Mouse (Mus musculus) liver, adult 2 months (tissue): ENCODE results near the gene Olfr342. TPM values are rescaled to one million over a fixed set of nuclear protein-coding genes. Genes with fewer than 3 reads are reported as not detected.

ENCODE experiments used
- DNase-seq: peaks from one replicate; pipeline ENCODE4 v3.0.0-alpha.2; 2011; ENCODE audit warnings: low read depth, low spot score; ENCODE audit errors: extremely low read depth
- H3K27ac ChIP-seq: fragments of 200-500 bp; replicated peaks from 2 replicates; pipeline ENCODE4 v1.5.1; 2012; ENCODE audit warnings: low read depth, mild to moderate bottlenecking, control low read depth, inconsistent platforms, low read length; ENCODE audit not compliant: insufficient read depth
- H3K27me3 ChIP-seq: fragments of 200-500 bp; 2 replicates; pipeline ENCODE4 v1.6.1; 2012; ENCODE audit warnings: mild to moderate bottlenecking, moderate library complexity, low read length, inconsistent platforms; ENCODE audit not compliant: control insufficient read depth, insufficient read depth
- H3K36me3 ChIP-seq: fragments of 200-500 bp; 2 replicates; pipeline ENCODE4 v1.6.1; 2012; ENCODE audit warnings: low read length, inconsistent platforms; ENCODE audit not compliant: control insufficient read depth, insufficient read depth
- H3K4me1 ChIP-seq: fragments of 200-500 bp; 2 replicates; pipeline ENCODE4 v1.6.1; 2011; ENCODE audit warnings: low read length; ENCODE audit not compliant: control insufficient read depth, insufficient read depth
- H3K4me3 ChIP-seq: fragments of 200-500 bp; 2 replicates; pipeline ENCODE4 v1.5.1; 2011; ENCODE audit warnings: low read depth, mild to moderate bottlenecking, control low read depth, low read length, moderate library complexity; ENCODE audit not compliant: insufficient read depth
- H3K79me2 ChIP-seq: fragments of 200-500 bp; 2 replicates; pipeline ENCODE4 v1.6.1; 2012; ENCODE audit warnings: inconsistent platforms, mild to moderate bottlenecking, low read length, moderate library complexity; ENCODE audit not compliant: control insufficient read depth, insufficient read depth
- H3K9ac ChIP-seq: fragments of 200-500 bp; 2 replicates; pipeline ENCODE4 v1.6.1; 2012; ENCODE audit warnings: low read depth, mild to moderate bottlenecking, control low read depth, inconsistent platforms, low read length
- CTCF ChIP-seq: fragments of 200-500 bp; IDR thresholded peaks from 2 replicates; pipeline ENCODE4 v1.5.1; 2011; ENCODE audit warnings: low read depth, low read length, control low read depth
- POLR2A ChIP-seq: fragments of 200-500 bp; IDR thresholded peaks from 2 replicates; pipeline ENCODE4 v1.6.1; 2011; ENCODE audit warnings: low read length, control low read depth; ENCODE audit not compliant: insufficient read depth; ENCODE audit errors: extremely low read depth
- WGBS: fragments of 180-500 bp; shearing (Covaris S2); methylation state at CpG from one replicate; pipeline ENCODE4 v1.1.7; 2018; 5-methylcytosine and 5-hydroxymethylcytosine counted together
- polyA plus RNA-seq: library from polyadenylated mRNA; depleted of rRNA; stranded (reverse); fragments of >200 nt; gene quantifications from 2 replicates; pipeline ENCODE4 v1.2.3, GENCODE M21; 2012; rRNA removed
- total RNA-seq: library from RNA; depleted of rRNA; stranded (reverse); fragments of >200 nt; gene quantifications from 2 replicates; pipeline ENCODE4 v1.2.3, GENCODE M21; 2014; rRNA removed

Gene Olfr342
- not detected in 2 replicates for total RNA-seq
- polyA plus RNA-seq = not detected in 2 replicates

DNA sequence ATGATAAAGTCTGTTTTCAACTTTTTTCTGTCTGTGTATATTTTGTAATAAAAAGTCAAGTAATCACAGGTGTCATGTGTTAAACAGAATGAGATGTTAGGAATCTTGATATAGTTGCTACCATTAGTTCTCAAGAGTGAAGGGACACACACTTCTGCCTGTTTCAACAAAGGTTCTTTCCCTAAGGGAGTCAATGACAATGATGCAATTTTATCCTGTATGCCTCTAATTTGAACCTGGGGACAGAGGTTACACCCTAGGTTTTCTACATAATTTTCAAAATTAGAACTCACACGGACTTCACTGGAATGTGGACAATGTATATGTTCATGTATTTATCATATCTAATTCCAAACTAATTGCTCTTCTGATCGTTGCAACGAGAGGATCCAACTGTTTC lies at the start of gene Olfr342:
Olfr342 (plus strand) TSS at position 301 of the 400 bp plus-strand sequence.
- Histone ChIP-seq H3K27me3 (no peaks in the 10 kb centered on the region), H3K36me3 (no peaks in the 10 kb centered on the region), H3K27ac (no peak within 1 kb of the TSS), H3K79me2 (no peaks in the 10 kb centered on the region), H3K9ac (no peak within 1 kb of the TSS), H3K4me3 (no peak within 1 kb of the TSS), H3K4me1 (no peaks in the 10 kb centered on the region)
- 61% methylated on average over 3 of the region's 3 CpGs for WGBS
- no peak for TF ChIP-seq CTCF
- TF ChIP-seq POLR2A = no peak
- DNase-seq = no peak

DNA sequence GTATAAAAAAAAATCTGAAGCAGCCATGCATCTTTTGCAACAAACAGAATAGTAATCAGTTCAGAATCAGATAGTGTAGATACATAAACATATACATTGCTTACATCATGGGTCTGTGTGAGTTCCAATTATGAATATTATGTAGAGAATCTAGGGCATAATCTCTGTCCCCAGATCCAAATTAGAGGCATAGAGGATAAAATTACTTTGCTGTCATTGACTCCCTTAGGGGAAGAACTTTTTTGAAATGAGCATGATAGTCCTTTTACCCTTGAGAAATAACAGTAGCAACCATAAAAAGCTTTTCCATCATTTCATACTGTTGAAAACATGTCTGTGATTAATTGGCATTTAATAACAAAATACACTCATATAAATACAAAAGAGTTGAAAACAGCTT lies 42.4 kb upstream of the Olfr342 start, which contains the start of gene Olfr341:
Olfr341 (minus strand) TSS at position 101 of the 400 bp plus-strand sequence.
- DNase-seq = no peak
- no peak within 1 kb of the TSS for H3K27ac ChIP-seq
- no peaks in the 10 kb centered on the region for H3K27me3 ChIP-seq
- H3K9ac ChIP-seq = no peak within 1 kb of the TSS
- H3K4me1 ChIP-seq = no peaks in the 10 kb centered on the region
- no peaks in the 10 kb centered on the region for H3K79me2 ChIP-seq
- H3K4me3 ChIP-seq = no peak within 1 kb of the TSS
- TF ChIP-seq CTCF (no peak), POLR2A (no peak)
- no peaks in the 10 kb centered on the region for H3K36me3 ChIP-seq

DNA sequence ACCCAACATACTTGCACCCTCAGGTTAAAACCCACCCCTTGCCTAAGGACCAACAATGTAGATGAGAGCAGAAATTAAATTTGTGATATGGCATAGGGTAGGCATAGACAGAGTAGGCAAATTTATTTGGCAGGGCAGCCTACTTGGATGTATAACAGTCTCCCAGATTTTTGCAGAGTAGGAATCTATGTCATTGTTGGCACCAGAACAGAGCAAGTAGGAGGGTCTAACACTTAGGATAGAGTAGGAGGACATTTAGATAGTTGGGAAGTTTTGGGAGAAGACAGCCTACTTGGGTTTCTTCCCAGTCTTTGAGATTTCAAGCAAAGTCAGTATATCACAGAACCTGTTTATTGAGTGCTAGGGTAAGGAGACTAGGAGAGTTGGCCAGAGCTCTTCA lies 40.4 kb downstream of the Olfr342 start:
- no peak for DNase-seq
- Histone ChIP-seq H3K4me1 (no peaks in the 10 kb centered on the region), H3K27me3 (no peaks in the 10 kb centered on the region), H3K9ac (no peak overlapping the region), H3K27ac (no peak overlapping the region), H3K36me3 (no peaks in the 10 kb centered on the region), H3K79me2 (no peaks in the 10 kb centered on the region), H3K4me3 (no peak overlapping the region)
- TF ChIP-seq CTCF (no peak), POLR2A (no peak)

DNA sequence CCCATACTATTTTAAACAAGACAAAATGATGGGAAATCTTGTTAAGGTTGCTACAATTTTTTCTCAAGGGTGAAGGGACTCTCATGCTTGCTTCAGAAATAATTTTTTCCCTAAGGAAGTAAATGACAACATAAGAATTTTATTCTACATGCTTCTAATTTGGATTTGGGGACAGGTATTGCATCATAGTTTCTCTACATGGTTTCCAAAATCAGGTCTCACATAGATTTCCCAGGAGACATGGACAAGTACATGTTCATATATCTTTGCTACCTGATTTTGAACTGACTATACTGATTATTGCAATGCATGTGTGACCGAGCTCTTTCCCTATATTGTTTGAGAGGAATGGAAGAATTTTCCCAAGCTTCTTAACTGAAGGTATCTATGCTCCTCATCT lies 41.6 kb downstream of the Olfr342 start, which contains the start of gene Olfr344:
Olfr344 (plus strand) TSS at position 301 of the 400 bp plus-strand sequence.
- Histone ChIP-seq H3K4me3 (no peak within 1 kb of the TSS), H3K4me1 (no peaks in the 10 kb centered on the region), H3K9ac (no peak within 1 kb of the TSS), H3K36me3 (no peaks in the 10 kb centered on the region), H3K27ac (no peak within 1 kb of the TSS), H3K27me3 (no peaks in the 10 kb centered on the region), H3K79me2 (no peaks in the 10 kb centered on the region)
- WGBS = 78% methylated on average over 1 of the region's 1 CpGs
- no peak for DNase-seq
- no peak for TF ChIP-seq POLR2A
- TF ChIP-seq CTCF = no peak

DNA sequence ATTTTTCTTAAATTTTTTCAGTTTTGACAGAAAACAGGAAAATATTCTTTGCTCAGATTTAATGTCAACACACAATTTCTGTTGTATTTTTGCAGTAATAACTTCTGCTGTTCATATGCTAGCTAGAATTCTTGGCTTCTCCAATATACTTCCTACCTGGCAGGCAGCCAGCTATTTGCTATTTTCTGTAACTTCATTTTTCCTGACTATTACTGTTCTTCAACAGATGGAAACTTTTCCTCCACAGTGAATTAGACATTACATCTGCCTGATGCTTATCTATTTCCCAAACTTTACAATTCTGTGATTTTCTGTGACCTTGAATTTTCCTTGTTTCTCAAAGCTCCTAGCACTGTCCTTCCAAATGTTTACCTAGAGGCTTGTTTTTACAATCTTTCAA lies 42.2 kb downstream of the Olfr342 start:
- no peaks in the 10 kb centered on the region for H3K4me1 ChIP-seq
- TF ChIP-seq CTCF (no peak), POLR2A (no peak)
- DNase-seq = no peak
- H3K27me3 ChIP-seq = no peaks in the 10 kb centered on the region
- no peak overlapping the region for H3K9ac ChIP-seq
- H3K27ac ChIP-seq = no peak overlapping the region
- no peaks in the 10 kb centered on the region for H3K36me3 ChIP-seq
- no peak overlapping the region for H3K4me3 ChIP-seq
- H3K79me2 ChIP-seq = no peaks in the 10 kb centered on the region

DNA sequence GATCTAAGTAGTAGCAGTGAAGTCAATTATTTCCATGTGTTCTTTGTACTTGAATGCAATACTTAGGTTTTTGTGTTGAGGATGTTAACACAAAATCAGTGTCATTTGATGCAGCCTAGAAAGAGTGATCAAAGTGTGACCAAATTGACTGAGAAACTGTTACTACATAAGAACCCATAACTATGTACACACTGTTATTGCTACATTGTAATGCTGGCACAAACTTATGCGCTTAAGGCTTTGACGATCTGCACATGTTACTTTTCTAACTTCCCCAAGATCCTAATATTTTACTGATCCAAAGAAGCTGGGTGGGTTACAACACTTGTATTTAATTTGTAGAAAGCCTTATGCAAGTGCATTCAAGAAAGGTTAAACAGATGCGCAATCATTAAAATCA lies 43.0 kb downstream of the Olfr342 start:
- no peak overlapping the region for H3K4me3 ChIP-seq
- H3K27me3 ChIP-seq = no peaks in the 10 kb centered on the region
- H3K4me1 ChIP-seq = no peaks in the 10 kb centered on the region
- H3K79me2 ChIP-seq = no peaks in the 10 kb centered on the region
- WGBS = 93% methylated on average over 3 of the region's 3 CpGs
- DNase-seq = no peak
- no peak for TF ChIP-seq POLR2A
- TF ChIP-seq CTCF = no peak
- no peak overlapping the region for H3K9ac ChIP-seq
- H3K36me3 ChIP-seq = no peaks in the 10 kb centered on the region
- H3K27ac ChIP-seq = no peak overlapping the region

Other genes starting within 250 kb of the Olfr342 start
- not detected in 2 replicates for gene Olfr338, start 151.5 kb upstream of the Olfr342 start, total RNA-seq
- gene Olfr338, start 151.5 kb upstream of the Olfr342 start, polyA plus RNA-seq = not detected in 2 replicates
- not detected in 2 replicates for gene Olfr339, start 106.1 kb upstream of the Olfr342 start, total RNA-seq
- not detected in 2 replicates for gene Olfr339, start 106.1 kb upstream of the Olfr342 start, polyA plus RNA-seq
- not detected in 2 replicates for gene Olfr340, start 72.4 kb upstream of the Olfr342 start, total RNA-seq
- gene Olfr340, start 72.4 kb upstream of the Olfr342 start, polyA plus RNA-seq = not detected in 2 replicates
- not detected in 2 replicates for gene Olfr341, start 42.5 kb upstream of the Olfr342 start, total RNA-seq
- gene Olfr341, start 42.5 kb upstream of the Olfr342 start, polyA plus RNA-seq = not detected in 2 replicates
- gene Olfr344, start 41.7 kb downstream of the Olfr342 start, total RNA-seq = not detected in 2 replicates
- not detected in 2 replicates for gene Olfr344, start 41.7 kb downstream of the Olfr342 start, polyA plus RNA-seq
- gene Olfr345, start 115.0 kb downstream of the Olfr342 start, total RNA-seq = not detected in 2 replicates
- not detected in 2 replicates for gene Olfr345, start 115.0 kb downstream of the Olfr342 start, polyA plus RNA-seq
- gene Olfr346, start 160.8 kb downstream of the Olfr342 start, total RNA-seq = not detected in 2 replicates
- not detected in 2 replicates for gene Olfr346, start 160.8 kb downstream of the Olfr342 start, polyA plus RNA-seq
- gene Olfr347, start 206.9 kb downstream of the Olfr342 start, total RNA-seq = not detected in 2 replicates
- gene Olfr347, start 206.9 kb downstream of the Olfr342 start, polyA plus RNA-seq = not detected in 2 replicates